Mouse (Mus musculus): ENCODE data around the gene Clip4.
A peak's percentile ranks its signal among the peaks of the same experiment; 100 is the strongest.
"Not testable (repeated sequence)": the region's sequence is repeated elsewhere in the genome, so short reads cannot be mapped to it uniquely, and the experiment has no call there.

Clip4 gene

GRCm38 (mm10) chr17:71768173-71768572 is at the start of gene Clip4:
TSS of gene Clip4 (plus strand) at chr17:71768473.
- not testable (repeated sequence) for DNase-seq (ENCODE audit: low spot score in 2 of 2)

- DNase-seq (ENCODE audit: low spot score in 2 of 2): no peak
Measured at GRCm38 (mm10) chr17:71720434-71720833, 47.8 kb upstream of the Clip4 start.

DNA sequence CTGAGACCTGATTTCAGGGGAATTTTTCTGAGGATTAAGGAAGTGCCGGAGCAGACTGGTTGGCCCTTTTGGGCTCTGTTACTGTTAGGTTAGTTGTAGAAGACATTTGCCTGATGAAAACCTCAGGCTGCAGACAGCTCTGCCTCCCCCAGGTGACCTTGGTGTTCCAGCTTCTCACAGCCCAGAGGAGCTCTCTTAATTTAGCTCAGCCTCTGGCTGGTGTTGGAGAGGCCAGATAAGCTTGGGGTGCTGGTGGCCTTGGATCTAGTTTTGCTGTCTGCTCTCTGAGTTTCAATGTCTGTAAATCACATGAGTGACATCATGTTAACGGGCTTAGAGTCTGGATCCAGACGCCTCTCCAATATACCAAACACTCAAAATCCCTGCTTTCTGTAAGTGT is 47.3 kb upstream of the Clip4 start:
- no peak for DNase-seq (ENCODE audit: low spot score in 2 of 2)

DNA sequence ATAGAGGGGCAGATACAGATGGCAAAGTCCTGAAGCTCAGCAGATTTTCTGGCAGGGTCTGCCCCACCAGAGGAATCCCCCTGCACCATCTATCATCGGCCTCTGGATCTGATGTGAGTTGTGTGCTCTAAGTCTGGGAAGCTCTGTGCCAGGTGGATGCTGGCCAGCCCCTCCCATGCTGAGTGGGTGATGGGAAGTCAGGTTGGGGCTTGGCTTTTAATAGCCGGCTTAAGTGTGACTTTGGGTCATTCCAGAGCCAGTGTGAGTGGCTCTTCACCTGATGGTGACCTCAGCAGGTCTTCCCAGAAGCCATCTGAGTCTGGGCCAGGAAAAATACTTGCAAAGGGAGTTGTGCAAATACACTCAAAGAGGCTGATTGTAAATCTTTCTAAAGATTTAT is 37.6 kb upstream of the Clip4 start:
- DNase-seq (ENCODE audit: low spot score in 2 of 2): no peak

DNA sequence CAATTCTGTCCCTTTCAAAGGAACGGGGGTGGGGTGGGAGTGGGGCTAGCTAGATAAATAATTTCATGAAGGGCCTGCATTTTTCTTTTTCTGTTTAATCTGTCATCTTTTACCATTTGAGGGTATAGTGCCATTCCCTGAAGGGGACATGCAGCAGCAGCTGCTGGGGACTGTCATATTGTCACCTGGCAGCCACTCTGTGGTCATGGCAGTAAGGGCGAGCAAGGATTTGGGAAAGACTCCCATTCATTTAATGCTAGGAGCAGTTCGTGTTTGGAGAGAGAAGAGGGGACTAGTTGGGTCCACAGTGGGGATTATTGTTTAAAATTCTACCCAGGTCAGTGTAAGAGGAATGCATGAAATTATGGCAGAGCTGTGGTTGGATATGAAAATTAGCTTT is 31.8 kb upstream of the Clip4 start:
- DNase-seq (ENCODE audit: low spot score in 2 of 2): no peak

GRCm38 (mm10) chr17:71742156-71742555 is 26.1 kb upstream of the Clip4 start:
- no peak for DNase-seq (ENCODE audit: low spot score in 2 of 2)

GRCm38 (mm10) chr17:71742935-71743334 is 25.3 kb upstream of the Clip4 start:
- no peak for DNase-seq (ENCODE audit: low spot score in 2 of 2)

DNA sequence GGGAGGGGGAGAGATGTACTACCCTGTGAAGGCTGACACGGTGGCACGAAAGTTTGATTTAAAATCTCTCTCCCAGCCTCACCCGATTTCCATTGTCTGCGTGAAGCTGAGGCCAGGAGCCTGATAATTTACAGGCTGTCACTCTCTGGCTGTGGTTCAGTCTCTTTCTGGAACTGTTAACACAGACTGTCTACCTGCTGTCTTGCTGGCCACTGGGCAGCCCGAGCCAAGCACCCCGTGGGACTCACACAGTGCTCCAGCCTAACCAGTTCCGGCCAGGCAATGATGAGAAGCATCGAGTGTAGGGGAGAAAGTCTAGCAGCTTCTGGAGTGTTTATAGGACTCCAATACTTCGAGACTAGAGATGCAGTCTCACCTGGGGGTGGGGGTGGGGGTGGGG is 22.2 kb upstream of the Clip4 start:
- DNase-seq (ENCODE audit: low spot score in 2 of 2): no peak

DNA sequence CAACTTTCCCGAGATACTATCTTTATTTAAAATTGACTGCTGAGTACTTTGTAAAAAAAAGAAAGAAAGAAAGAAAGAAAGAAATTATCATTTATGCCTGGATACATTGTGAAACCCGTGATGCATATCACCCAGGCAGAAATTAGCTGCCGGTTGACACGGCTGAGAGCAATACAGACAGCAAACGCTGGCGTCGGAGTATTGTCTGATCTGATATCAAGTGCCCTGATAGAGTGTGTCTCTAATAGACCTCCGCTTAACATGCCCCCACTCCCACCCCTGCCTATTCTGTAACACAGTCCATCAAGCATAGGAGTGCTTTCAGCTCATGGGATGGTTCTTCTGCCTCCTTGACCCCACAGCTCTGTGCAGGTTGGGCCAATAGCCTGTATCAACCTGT is 20.7 kb upstream of the Clip4 start:
- no peak for DNase-seq (ENCODE audit: low spot score in 2 of 2)

DNA sequence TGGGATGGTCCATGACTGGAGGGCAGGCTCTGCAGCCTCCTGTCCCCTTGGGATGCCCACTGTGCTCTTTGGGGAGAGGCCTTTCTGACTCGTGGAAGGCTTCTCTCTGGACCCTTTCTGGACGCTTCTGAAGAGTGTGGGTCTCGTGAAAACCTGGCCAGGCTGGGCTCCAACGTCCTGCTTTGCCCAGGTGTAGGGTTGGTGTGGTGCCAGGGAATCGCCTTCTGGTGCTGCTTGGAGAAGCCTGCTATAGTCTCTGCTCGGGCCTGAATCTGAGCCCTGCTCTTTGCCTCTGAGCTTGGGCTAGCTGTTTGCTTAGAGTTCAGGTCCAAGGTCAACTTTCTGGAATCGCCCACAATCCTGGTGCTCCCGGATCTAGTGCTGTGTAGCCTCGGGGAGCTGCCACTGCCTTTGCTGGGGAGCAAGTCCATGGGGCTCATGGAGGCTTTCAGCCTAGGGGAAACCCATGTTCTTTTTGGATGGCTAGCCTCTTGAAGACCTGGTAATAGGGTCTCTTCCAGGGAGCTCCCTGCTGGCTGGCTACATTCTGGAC is 18.6 kb upstream of the Clip4 start:
- no peak for DNase-seq (ENCODE audit: low spot score in 2 of 2)

GRCm38 (mm10) chr17:71752831-71753230 is 15.4 kb upstream of the Clip4 start, which contains the start of gene Pcare:
TSS of gene Pcare (minus strand) at chr17:71752894.
- no peak for DNase-seq (ENCODE audit: low spot score in 2 of 2)

DNA sequence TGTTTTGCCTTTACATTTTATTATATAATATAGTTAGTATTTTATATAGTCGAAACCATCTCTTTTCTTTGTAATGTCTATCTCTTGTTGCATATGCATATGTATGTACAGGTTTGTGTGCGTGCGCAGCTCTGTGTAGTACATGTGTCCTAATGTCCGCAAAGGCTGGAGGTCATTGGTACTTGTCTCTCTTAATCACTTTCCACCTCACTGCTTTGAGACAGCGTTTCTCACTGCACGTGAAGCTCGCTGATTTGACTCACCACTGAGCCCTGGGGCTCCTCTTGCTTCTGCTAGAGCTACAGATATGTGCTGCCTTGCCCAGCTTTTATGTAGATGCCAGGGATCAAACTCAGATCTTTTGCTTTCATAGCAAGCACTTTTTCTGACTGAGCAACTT is 7.7 kb upstream of the Clip4 start:
- DNase-seq (ENCODE audit: low spot score in 2 of 2): no peak

DNA sequence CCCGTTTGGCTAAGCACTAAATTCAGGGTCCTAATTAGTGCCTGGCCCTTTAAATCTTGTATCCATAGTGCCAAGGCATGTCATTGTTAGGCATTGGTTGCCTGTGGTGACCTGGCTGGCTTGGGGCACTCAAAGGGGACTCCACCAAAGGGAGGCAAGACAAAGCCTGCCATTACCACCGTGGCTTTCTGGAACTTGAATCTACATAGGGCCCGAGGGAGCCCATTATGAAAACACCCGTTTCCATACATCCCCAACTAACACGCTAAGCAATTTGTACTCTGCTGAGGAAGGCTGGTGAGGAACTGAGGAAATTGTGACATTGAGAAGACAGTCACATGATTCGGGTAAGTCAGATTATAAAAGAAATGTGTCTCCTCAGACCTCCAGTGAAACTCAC is 1.3 kb downstream of the Clip4 start:
- no peak for DNase-seq (ENCODE audit: low spot score in 2 of 2)

DNA sequence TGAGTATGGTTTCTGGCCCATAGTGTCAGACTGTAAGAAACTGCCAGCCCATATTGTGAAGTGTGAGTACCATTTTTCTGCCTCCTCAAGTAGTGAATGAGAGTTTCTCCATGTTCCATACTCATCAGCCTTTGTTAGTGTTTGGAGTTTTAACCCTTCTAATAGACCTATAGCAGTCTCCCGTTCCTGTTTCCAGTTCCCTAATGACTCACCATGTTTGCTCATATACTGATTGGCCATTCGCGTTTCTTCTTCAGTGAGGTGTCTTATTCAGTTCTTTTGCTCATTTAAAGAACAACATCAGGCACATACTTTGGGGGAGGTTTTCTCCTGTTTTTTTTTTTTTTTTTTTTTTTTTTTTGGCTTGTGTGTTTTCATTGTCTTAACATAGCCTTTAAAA is 2.4 kb downstream of the Clip4 start:
- DNase-seq (ENCODE audit: low spot score in 2 of 2): no peak

DNA sequence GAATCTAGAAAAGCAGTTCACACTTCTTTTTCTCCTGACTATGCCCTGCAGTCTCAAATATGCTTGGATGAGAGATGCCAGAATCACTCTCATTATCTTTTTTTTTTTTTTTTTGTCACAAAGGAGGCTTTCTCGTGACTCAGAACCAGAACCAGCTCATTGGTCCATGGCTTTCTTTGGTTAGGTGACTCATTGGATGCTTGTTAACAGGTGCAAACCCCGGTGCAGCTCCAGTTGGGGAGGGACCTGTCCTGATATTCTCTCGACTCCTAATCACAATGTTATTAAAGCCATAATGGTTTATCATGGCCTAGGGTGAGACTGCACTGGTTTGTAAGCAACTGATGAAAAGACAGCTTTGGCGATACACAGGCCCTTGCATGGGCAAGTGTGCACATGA is 5.9 kb downstream of the Clip4 start:
- DNase-seq (ENCODE audit: low spot score in 2 of 2): no peak

- no peak for DNase-seq (ENCODE audit: low spot score in 2 of 2)
Measured at GRCm38 (mm10) chr17:71775279-71775678, 7.0 kb downstream of the Clip4 start.

- DNase-seq (ENCODE audit: low spot score in 2 of 2): no peak
Measured at GRCm38 (mm10) chr17:71778696-71779095, 10.4 kb downstream of the Clip4 start.

- DNase-seq (ENCODE audit: low spot score in 2 of 2): no peak
Measured at GRCm38 (mm10) chr17:71780490-71780889, 12.2 kb downstream of the Clip4 start.

GRCm38 (mm10) chr17:71780945-71781344 is 12.7 kb downstream of the Clip4 start:
- no peak for DNase-seq (ENCODE audit: low spot score in 2 of 2)

DNA sequence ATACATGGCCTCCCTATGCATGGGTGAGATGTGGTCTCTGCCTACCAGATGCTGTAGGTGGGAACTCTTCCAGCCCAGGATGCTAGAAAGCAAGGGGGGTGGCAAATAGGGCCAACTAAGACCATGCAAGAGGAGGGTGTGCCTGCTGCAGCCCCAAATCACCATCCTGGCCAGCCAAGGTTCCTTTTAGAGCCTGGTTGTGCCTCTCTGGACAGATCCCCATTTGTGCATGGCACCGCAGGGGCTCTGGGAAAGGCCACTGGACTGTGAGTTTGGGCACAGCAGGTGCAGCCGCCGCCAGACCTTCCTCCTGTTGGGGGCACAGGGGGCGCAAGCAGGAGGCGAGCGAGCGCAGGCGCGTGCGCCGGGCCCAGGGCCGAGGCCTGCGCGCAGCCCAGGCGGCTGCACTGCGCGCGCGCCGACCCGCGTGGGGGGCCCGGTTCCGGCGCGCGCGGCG is 14.0 kb downstream of the Clip4 start:
- DNase-seq (ENCODE audit: low spot score in 2 of 2): no peak

- peak in 1 of 2 experiments; percentile 8 for DNase-seq (ENCODE audit: low spot score in 2 of 2)
Measured at GRCm38 (mm10) chr17:71782699-71783365, 14.6 kb downstream of the Clip4 start.

- DNase-seq (ENCODE audit: low spot score in 2 of 2): no peak
Measured at GRCm38 (mm10) chr17:71783366-71783735, 15.1 kb downstream of the Clip4 start.

- DNase-seq (ENCODE audit: low spot score in 2 of 2): no peak
Measured at GRCm38 (mm10) chr17:71786456-71786855, 18.2 kb downstream of the Clip4 start.

DNA sequence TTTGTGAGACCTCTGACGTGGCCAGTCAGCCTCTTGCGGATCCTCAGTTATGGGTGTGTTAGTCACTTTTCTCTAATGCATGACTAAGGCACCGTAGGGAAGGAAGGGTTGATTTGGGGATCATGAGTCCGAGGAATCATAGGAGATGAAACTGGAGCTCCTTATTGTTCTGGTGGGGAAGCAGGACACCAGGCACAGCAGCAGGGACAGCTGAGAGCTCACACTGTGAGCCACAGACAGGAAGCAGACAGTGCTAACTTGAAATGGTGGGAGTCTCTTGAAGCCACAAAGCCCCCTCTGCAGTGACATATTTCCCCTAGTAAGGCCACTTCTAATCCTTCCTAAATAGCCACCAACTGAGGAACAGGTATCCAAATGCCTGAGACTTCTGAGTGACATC is 22.8 kb downstream of the Clip4 start:
- DNase-seq (ENCODE audit: low spot score in 2 of 2): no peak
